Mouse (Mus musculus) ES-Bruce4 (cell line): ENCODE data around the gene Clmn. TPM values are rescaled to one million over a fixed set of nuclear protein-coding genes. Genes with fewer than 3 reads are reported as not detected.

Experiments
- H3K27ac ChIP-seq: 2 replicates; pipeline ENCODE4 v1.5.1; 2012; ENCODE audit warnings: low read length, inconsistent platforms; ENCODE audit not compliant: insufficient read depth
- H3K27me3 ChIP-seq: 2 replicates; pipeline ENCODE4 v1.6.1; 2012; ENCODE audit warnings: mild to moderate bottlenecking, low read length, inconsistent platforms; ENCODE audit not compliant: control insufficient read depth, poor library complexity, insufficient read depth, severe bottlenecking
- H3K36me3 ChIP-seq: 2 replicates; pipeline ENCODE4 v1.6.1; 2012; ENCODE audit warnings: inconsistent platforms, mild to moderate bottlenecking, low read length, moderate library complexity; ENCODE audit not compliant: control insufficient read depth, poor library complexity, insufficient read depth, severe bottlenecking
- H3K4me1 ChIP-seq: one replicate; pipeline ENCODE4 v1.8.1; 2011; ENCODE audit warnings: low read length; ENCODE audit not compliant: control insufficient read depth, insufficient read depth
- H3K4me3 ChIP-seq: 2 replicates; pipeline ENCODE4 v1.5.1; 2011; ENCODE audit warnings: low read depth, mild to moderate bottlenecking, low read length
- H3K9ac ChIP-seq: 2 replicates; pipeline ENCODE4 v1.6.1; 2012; ENCODE audit warnings: low read depth, mild to moderate bottlenecking, inconsistent platforms; ENCODE audit not compliant: poor library complexity, severe bottlenecking
- H3K9me3 ChIP-seq: replicated peaks from 2 replicates; pipeline ENCODE4 v1.6.1; 2012; ENCODE audit warnings: mild to moderate bottlenecking, low read length, inconsistent platforms; ENCODE audit not compliant: control insufficient read depth, poor library complexity, insufficient read depth, severe bottlenecking
- CTCF ChIP-seq: IDR thresholded peaks from one replicate; pipeline ENCODE4 v1.8.1; 2011; ENCODE audit warnings: low read depth, low read length
- EP300 ChIP-seq: IDR thresholded peaks from 2 replicates; pipeline ENCODE4 v1.6.1; 2011; ENCODE audit warnings: low read depth, low read length; ENCODE audit not compliant: insufficient read depth
- POLR2A ChIP-seq: IDR thresholded peaks from one replicate; pipeline ENCODE4 v1.8.1; 2011; ENCODE audit warnings: low read length; ENCODE audit not compliant: insufficient read depth
- polyA plus RNA-seq: library from polyadenylated mRNA; stranded (reverse); fragments of >200 nt; gene quantifications from 2 replicates; pipeline ENCODE4 v1.2.4, GENCODE M21; 2011; ENCODE audit warnings: low read depth; ENCODE audit not compliant: missing spikeins, insufficient read depth, insufficient read length

Clmn gene
- polyA plus RNA-seq, 1 experiment, result 14.8 TPM

GRCm38 (mm10) chr12:104871987-104872386 is 7.1 kb upstream of the Clmn start:
- Histone ChIP-seq H3K4me3 (no peak overlapping the region), H3K4me1 (peaks cover 4% of the 10 kb centered on the region), H3K27ac (no peak overlapping the region), H3K9ac (no peak overlapping the region), H3K9me3 (no peaks in the 10 kb centered on the region), H3K27me3 (no peaks in the 10 kb centered on the region), H3K36me3 (no peaks in the 10 kb centered on the region)
- no peak for TF ChIP-seq CTCF
- no peak for TF ChIP-seq EP300
- no peak for TF ChIP-seq POLR2A

DNA sequence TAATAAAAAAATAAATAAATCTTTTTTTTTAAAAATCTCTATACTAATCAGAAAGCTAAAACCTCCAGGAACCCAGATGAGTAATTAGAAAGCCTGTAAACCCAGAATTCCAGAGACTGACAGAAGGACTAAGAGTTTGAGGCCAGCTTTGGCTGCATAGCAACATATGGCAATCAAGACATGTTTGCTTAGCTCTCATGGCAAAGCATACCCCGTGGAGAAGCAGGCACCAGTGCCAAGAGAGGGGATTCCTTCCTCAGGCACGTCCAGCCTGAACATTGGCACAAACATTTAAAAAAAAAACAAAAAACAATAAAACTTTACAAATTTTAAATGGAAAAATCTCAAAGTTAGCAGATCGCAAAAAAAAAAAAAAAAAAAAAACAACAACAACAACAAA is 4.9 kb upstream of the Clmn start:
- TF ChIP-seq POLR2A, result no peak
- no peak for TF ChIP-seq EP300
- no peak for TF ChIP-seq CTCF
- H3K9me3 ChIP-seq, result no peaks in the 10 kb centered on the region

GRCm38 (mm10) chr12:104868430-104868829 is 3.6 kb upstream of the Clmn start:
- Histone ChIP-seq H3K27ac (no peak overlapping the region), H3K27me3 (no peaks in the 10 kb centered on the region), H3K9me3 (no peaks in the 10 kb centered on the region), H3K9ac (no peak overlapping the region), H3K4me3 (no peak overlapping the region), H3K4me1 (no peaks in the 10 kb centered on the region), H3K36me3 (no peaks in the 10 kb centered on the region)
- TF ChIP-seq CTCF, result no peak
- TF ChIP-seq POLR2A, result no peak
- no peak for TF ChIP-seq EP300

More for the DNA sequence above, 4.9 kb upstream of the Clmn start:
- Histone ChIP-seq H3K4me1 (no peaks in the 10 kb centered on the region), H3K27me3 (no peaks in the 10 kb centered on the region), H3K4me3 (no peak overlapping the region), H3K9ac (no peak overlapping the region), H3K27ac (no peak overlapping the region), H3K36me3 (no peaks in the 10 kb centered on the region)

GRCm38 (mm10) chr12:104867851-104868250 is 3.0 kb upstream of the Clmn start:
- Histone ChIP-seq H3K4me3 (no peak overlapping the region), H3K4me1 (no peaks in the 10 kb centered on the region), H3K27ac (no peak overlapping the region), H3K9ac (no peak overlapping the region), H3K9me3 (no peaks in the 10 kb centered on the region), H3K36me3 (no peaks in the 10 kb centered on the region), H3K27me3 (no peaks in the 10 kb centered on the region)
- TF ChIP-seq CTCF (no peak), POLR2A (no peak), EP300 (no peak)

- no peak overlapping the region for H3K27ac ChIP-seq
- peak overlapping the region; percentile 84 for H3K9ac ChIP-seq
- H3K27me3 ChIP-seq, result no peaks in the 10 kb centered on the region
- H3K9me3 ChIP-seq, result no peaks in the 10 kb centered on the region
- H3K4me3 ChIP-seq, result peak overlapping the region; percentile 50
- TF ChIP-seq POLR2A, result no peak
- TF ChIP-seq EP300, result no peak
- H3K36me3 ChIP-seq, result no peaks in the 10 kb centered on the region
- no peaks in the 10 kb centered on the region for H3K4me1 ChIP-seq
Observed at GRCm38 (mm10) chr12:104865166-104865535, 275 bp upstream of the Clmn start.

DNA sequence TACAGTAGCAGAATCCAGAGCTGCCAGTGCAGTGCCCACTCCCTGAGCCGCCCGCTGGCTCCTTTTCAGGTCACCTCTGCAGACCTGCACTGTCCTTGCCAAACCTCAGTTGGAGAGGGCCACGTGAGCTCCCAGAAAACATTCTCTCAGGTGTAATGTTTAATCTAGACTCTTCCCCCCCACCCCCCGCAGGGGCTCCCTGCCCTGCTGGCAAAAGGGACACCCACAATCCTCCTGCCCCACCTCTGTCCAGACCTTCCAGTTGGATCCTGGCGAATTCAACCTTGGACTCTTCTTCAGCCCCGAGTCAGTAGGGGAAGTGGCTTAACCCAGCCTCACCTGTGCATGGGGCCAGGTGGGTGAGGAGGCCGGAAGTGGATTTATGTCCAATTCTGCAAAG is 1.2 kb downstream of the Clmn start:
- Histone ChIP-seq H3K9me3 (no peaks in the 10 kb centered on the region), H3K27ac (no peak overlapping the region), H3K27me3 (no peaks in the 10 kb centered on the region), H3K4me1 (no peaks in the 10 kb centered on the region), H3K9ac (no peak overlapping the region), H3K4me3 (no peak overlapping the region), H3K36me3 (no peaks in the 10 kb centered on the region)
- TF ChIP-seq POLR2A, result no peak
- no peak for TF ChIP-seq CTCF
- no peak for TF ChIP-seq EP300
